Mouse (Mus musculus): ENCODE data around the gene Ksr1.

Gene Ksr1

GRCm38 (mm10) chr11:79120087-79120486 is 26.1 kb downstream of the Ksr1 start:
- DNase-seq (ENCODE audit: low read depth, low spot score): no peak
- no peaks in the 10 kb centered on the region for H3K36me3 ChIP-seq (ENCODE audit: control insufficient read depth, insufficient read depth, low read length, poor library complexity, severe bottlenecking)
- H3K27me3 ChIP-seq (ENCODE audit: control insufficient read depth, insufficient read depth, low read length, poor library complexity, severe bottlenecking): no peaks in the 10 kb centered on the region

DNA sequence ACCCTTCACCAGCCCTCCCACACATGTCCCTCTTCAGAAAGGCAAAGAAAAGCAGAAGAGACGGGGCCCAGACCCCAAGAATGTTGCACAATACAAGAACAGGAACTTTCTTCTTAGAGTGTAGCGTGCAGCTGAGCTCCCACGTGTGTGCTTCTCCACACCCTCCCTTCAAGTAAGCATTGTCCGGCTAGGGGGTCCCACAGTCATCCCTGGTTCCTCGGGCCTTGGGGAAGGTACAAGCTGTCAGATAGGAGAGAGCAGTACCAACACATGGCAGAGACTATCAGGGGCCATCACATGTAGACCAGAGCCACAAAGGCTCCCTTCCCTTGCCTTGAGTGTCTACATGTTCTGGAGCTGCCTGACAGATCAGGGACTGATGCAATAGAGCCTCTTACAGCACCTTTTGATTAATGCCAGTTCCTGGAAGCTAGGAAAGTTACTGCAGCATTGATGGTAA is 27.3 kb downstream of the Ksr1 start:
- peak; percentile 41 for DNase-seq (ENCODE audit: low read depth, low spot score)
- Histone ChIP-seq H3K27me3 (ENCODE audit: control insufficient read depth, insufficient read depth, low read length, poor library complexity, severe bottlenecking) (no peaks in the 10 kb centered on the region), H3K36me3 (ENCODE audit: control insufficient read depth, insufficient read depth, low read length, poor library complexity, severe bottlenecking) (no peaks in the 10 kb centered on the region)

- Histone ChIP-seq H3K36me3 (ENCODE audit: control insufficient read depth, insufficient read depth, low read length, poor library complexity, severe bottlenecking) (no peaks in the 10 kb centered on the region), H3K27me3 (ENCODE audit: control insufficient read depth, insufficient read depth, low read length, poor library complexity, severe bottlenecking) (no peaks in the 10 kb centered on the region)
- DNase-seq (ENCODE audit: low read depth, low spot score): no peak
These were observed 29.5 kb downstream of the Ksr1 start for GRCm38 (mm10) chr11:79116665-79117064.

GRCm38 (mm10) chr11:79115659-79116058 is 30.5 kb downstream of the Ksr1 start:
- Histone ChIP-seq H3K36me3 (ENCODE audit: control insufficient read depth, insufficient read depth, low read length, poor library complexity, severe bottlenecking) (no peaks in the 10 kb centered on the region), H3K27me3 (ENCODE audit: control insufficient read depth, insufficient read depth, low read length, poor library complexity, severe bottlenecking) (no peaks in the 10 kb centered on the region)
- DNase-seq (ENCODE audit: low read depth, low spot score): no peak

GRCm38 (mm10) chr11:79114061-79114460 is 32.1 kb downstream of the Ksr1 start:
- DNase-seq (ENCODE audit: low read depth, low spot score): no peak
- Histone ChIP-seq H3K27me3 (ENCODE audit: control insufficient read depth, insufficient read depth, low read length, poor library complexity, severe bottlenecking) (no peaks in the 10 kb centered on the region), H3K36me3 (ENCODE audit: control insufficient read depth, insufficient read depth, low read length, poor library complexity, severe bottlenecking) (no peaks in the 10 kb centered on the region)

DNA sequence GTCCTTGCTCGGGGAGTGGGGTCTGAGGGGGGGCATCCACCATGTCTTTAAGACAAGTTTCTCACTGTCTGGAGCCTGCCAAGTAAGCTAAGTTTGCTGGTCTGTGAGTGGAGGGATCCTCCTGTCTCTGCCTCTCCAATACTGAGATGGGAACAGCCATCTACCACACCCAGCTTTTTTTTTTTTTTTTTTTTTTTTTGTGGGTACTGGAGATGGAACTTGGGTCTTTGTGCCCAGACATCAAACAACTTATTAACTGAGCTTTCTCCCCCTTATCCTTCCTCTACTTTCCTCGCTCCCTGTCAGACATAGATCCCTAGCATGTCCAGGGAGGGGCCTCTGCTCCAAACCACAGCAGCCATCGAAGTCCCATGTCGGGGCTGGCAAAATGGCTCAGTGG is 32.8 kb downstream of the Ksr1 start:
- no peaks in the 10 kb centered on the region for H3K36me3 ChIP-seq (ENCODE audit: control insufficient read depth, insufficient read depth, low read length, poor library complexity, severe bottlenecking)
- no peaks in the 10 kb centered on the region for H3K27me3 ChIP-seq (ENCODE audit: control insufficient read depth, insufficient read depth, low read length, poor library complexity, severe bottlenecking)
- no peak for DNase-seq (ENCODE audit: low read depth, low spot score)

DNA sequence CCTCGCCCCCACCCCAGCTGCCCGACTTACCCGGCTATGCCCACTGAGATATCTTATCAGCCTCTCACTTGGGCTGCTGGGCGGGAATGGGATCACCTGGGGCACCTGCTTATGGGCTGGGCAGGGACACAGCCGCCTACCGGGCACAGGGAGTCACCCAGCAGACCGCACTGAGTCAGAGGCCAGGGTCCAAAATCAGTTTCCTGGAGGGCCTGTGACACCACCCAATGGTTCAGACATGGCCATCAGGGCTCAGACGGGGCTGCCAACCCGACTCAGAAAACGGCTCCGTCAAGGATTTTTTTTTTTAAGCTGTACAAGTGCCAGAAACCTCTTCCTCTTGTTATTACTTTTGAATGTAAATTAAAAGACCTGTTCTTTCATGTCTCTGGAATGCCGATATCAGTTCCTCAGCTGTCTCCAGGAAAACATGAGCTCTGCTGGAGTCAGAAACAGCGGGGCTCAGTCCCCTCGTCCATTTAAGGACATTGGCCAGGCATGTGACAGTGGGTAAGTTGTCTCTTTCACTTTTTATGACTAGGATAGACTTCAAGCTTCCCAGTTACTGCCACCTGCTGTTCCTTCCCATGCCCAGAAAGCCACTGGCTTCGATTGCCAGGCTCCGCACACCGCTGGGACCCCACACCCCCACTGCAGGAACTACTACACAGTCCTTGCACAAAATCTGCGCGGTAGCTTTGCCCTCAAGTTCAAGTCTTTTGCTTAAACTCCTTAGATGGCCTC is 33.5 kb downstream of the Ksr1 start:
- no peak for DNase-seq (ENCODE audit: low read depth, low spot score)
- Histone ChIP-seq H3K36me3 (ENCODE audit: control insufficient read depth, insufficient read depth, low read length, poor library complexity, severe bottlenecking) (no peaks in the 10 kb centered on the region), H3K27me3 (ENCODE audit: control insufficient read depth, insufficient read depth, low read length, poor library complexity, severe bottlenecking) (no peaks in the 10 kb centered on the region)

- no peaks in the 10 kb centered on the region for H3K36me3 ChIP-seq (ENCODE audit: control insufficient read depth, insufficient read depth, low read length, poor library complexity, severe bottlenecking)
- no peaks in the 10 kb centered on the region for H3K27me3 ChIP-seq (ENCODE audit: control insufficient read depth, insufficient read depth, low read length, poor library complexity, severe bottlenecking)
- no peak for DNase-seq (ENCODE audit: low read depth, low spot score)
These were observed 34.2 kb downstream of the Ksr1 start for GRCm38 (mm10) chr11:79111864-79112558.

- no peak for DNase-seq (ENCODE audit: low read depth, low spot score)
- Histone ChIP-seq H3K27me3 (ENCODE audit: control insufficient read depth, insufficient read depth, low read length, poor library complexity, severe bottlenecking) (no peaks in the 10 kb centered on the region), H3K36me3 (ENCODE audit: control insufficient read depth, insufficient read depth, low read length, poor library complexity, severe bottlenecking) (no peaks in the 10 kb centered on the region)
These were observed 35.8 kb downstream of the Ksr1 start for GRCm38 (mm10) chr11:79110446-79110845.

DNA sequence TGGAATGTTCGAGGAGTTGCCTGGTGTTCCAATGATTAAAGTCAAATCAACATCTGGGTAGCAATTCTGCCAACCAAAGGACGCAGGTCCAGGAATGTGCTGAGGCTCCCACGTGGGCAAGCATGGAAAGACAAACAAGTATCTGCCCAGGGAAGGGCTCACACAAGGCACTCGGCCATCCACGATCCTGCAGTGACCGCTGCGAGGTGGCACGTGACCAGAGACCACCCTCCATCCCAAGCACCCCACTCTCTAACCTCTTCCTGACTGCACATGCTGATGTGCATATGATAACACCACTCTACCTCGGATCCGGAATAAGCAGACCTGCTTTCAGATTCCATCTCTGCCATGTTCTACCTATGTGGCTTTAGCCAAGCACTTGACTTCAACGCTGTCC is 38.3 kb downstream of the Ksr1 start:
- no peaks in the 10 kb centered on the region for H3K27me3 ChIP-seq (ENCODE audit: control insufficient read depth, insufficient read depth, low read length, poor library complexity, severe bottlenecking)
- DNase-seq (ENCODE audit: low read depth, low spot score): no peak
- H3K36me3 ChIP-seq (ENCODE audit: control insufficient read depth, insufficient read depth, low read length, poor library complexity, severe bottlenecking): no peaks in the 10 kb centered on the region

DNA sequence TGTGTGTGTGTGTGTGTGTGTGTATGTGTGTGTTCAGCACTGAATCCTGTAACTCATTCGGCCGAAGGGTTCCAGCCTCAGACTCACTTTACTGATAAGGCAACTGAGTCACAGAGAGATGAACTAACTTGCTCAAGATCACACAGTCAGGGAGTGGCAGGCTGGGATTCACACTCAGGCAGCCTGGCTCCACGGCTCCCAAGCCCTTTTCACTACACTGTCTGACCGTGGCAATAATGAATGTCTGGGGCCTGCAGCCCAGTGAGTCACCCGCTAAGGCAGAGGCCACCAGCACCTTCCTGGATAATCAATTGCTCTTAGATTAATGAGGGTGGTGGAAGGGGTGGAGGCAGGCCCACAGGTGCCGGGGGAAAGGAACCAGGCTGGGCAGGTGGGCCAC is 41.2 kb downstream of the Ksr1 start:
- no peaks in the 10 kb centered on the region for H3K36me3 ChIP-seq (ENCODE audit: control insufficient read depth, insufficient read depth, low read length, poor library complexity, severe bottlenecking)
- H3K27me3 ChIP-seq (ENCODE audit: control insufficient read depth, insufficient read depth, low read length, poor library complexity, severe bottlenecking): no peaks in the 10 kb centered on the region
- no peak for DNase-seq (ENCODE audit: low read depth, low spot score)

DNA sequence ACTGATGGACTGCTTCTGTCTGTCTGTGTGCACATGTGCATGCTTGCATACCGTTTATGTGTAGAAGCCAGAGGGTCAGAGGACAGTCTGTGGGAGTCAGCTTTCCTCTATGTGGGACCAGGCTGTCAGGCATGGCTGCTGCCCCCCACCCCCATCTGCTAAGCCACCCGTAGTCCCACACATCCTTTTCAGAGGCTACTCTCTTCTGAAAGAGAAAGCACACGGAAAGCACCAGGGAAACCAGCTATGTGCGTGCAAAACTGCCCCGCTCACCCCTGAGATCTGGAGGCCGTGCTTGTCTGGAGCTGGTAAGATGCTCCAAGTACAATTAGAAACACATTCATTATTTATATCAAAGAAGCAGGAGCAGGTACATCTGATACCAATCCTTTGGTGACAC is 41.7 kb downstream of the Ksr1 start:
- DNase-seq (ENCODE audit: low read depth, low spot score): peak; percentile 39
- H3K27me3 ChIP-seq (ENCODE audit: control insufficient read depth, insufficient read depth, low read length, poor library complexity, severe bottlenecking): no peaks in the 10 kb centered on the region
- H3K36me3 ChIP-seq (ENCODE audit: control insufficient read depth, insufficient read depth, low read length, poor library complexity, severe bottlenecking): no peaks in the 10 kb centered on the region

DNA sequence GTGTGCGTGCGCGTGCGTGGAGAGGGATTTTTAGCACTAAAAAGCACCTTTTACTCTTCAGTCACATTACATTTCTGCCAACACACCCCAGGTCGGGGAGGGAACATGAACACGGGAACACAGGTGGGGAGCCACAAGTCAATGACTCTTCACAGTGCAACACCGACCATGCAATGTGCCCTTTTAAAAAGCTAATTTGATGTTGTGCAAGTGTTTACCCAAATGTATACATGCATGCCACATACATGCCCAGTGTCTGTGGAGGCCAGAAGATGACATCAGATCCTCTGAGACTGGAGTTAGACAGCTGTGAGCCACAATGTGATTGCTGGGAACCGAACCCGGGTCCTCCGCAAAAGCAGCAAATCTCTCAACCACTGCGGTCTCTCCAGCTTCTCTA is 42.1 kb downstream of the Ksr1 start:
- DNase-seq (ENCODE audit: low read depth, low spot score): peak; percentile 36
- Histone ChIP-seq H3K36me3 (ENCODE audit: control insufficient read depth, insufficient read depth, low read length, poor library complexity, severe bottlenecking) (no peaks in the 10 kb centered on the region), H3K27me3 (ENCODE audit: control insufficient read depth, insufficient read depth, low read length, poor library complexity, severe bottlenecking) (no peaks in the 10 kb centered on the region)

GRCm38 (mm10) chr11:79103461-79103869 is 42.7 kb downstream of the Ksr1 start:
- H3K27me3 ChIP-seq (ENCODE audit: control insufficient read depth, insufficient read depth, low read length, poor library complexity, severe bottlenecking): no peaks in the 10 kb centered on the region
- DNase-seq (ENCODE audit: low read depth, low spot score): peak; percentile 69

DNA sequence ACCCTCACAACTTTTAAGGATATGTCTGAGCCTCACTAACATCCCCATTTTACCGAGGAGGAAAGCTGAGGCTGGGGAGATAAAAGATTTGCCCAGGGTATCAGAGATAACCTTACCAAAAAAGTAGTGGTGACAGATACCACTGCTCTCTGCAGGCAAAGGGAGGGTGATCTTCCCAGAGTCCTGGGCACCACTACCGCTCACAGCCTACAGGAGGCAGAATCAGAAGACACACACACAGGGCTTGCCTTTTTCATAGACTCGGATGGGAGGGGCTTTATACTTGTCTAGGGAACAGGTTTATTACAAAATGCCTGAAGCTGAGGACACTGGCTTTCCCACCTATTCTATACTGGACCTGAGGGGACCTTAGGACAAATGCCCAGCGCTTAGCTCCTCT is 43.9 kb downstream of the Ksr1 start:
- H3K36me3 ChIP-seq (ENCODE audit: control insufficient read depth, insufficient read depth, low read length, poor library complexity, severe bottlenecking): no peaks in the 10 kb centered on the region
- no peaks in the 10 kb centered on the region for H3K27me3 ChIP-seq (ENCODE audit: control insufficient read depth, insufficient read depth, low read length, poor library complexity, severe bottlenecking)
- DNase-seq (ENCODE audit: low read depth, low spot score): peak; percentile 45

More at GRCm38 (mm10) chr11:79103461-79103869, 42.7 kb downstream of the Ksr1 start:
- no peaks in the 10 kb centered on the region for H3K36me3 ChIP-seq (ENCODE audit: control insufficient read depth, insufficient read depth, low read length, poor library complexity, severe bottlenecking)
